9 mouse cellular contexts compared by ENCODE assay signal in the genomic region with DNA sequence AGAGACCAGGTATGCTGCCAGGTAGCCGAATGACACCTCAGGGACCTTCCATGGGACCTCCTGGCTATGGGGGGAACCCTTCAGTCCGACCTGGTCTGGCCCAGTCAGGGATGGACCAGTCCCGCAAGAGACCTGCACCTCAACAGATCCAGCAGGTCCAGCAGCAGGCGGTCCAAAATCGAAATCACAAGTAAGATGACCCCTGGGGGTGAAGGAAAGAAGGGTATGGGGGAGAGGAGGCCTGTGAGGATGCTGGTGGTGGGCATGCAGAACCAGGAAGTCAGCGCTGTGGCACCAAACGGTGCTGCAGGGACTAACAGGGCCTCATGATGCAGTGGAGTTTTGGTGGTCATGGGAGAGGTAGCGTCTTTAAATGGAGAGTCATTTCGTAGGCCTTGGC. TPM values are rescaled to one million over a fixed set of nuclear protein-coding genes. Genes with fewer than 3 reads are reported as not detected.
A peak's percentile ranks its signal among the peaks of the same experiment; 100 is the strongest.
DNase-seq lines count a peak whose midpoint lies in the region; ATAC-seq and TF ChIP-seq lines count a peak whose summit lies in the region.
"Had no signal": no experiment of that assay in that cellular context is flagged by ENCODE, and none has a peak within 500 bp of the region (broad histone marks: within the 10 kb centered on the region; RNA-seq: fewer than 3 reads in every experiment).

No protein-coding gene starts in this region.

- peaks cover 19% of the 10 kb centered on the region for H3K36me3 ChIP-seq in heart, embryonic 11.5 days (ENCODE audit: control insufficient read depth, insufficient read depth, low read length)
- H3K36me3 ChIP-seq in G1E (replicated peaks): peaks cover 44% of the 10 kb centered on the region
- peaks cover 19% of the 10 kb centered on the region for H3K36me3 ChIP-seq in heart, postnatal 0 days (replicated peaks; ENCODE audit: control insufficient read depth, insufficient read depth, low read length)
- H3K36me3 ChIP-seq in midbrain, embryonic 11.5 days (ENCODE audit: control insufficient read depth, insufficient read depth, low read length): peaks cover 14% of the 10 kb centered on the region

- H3K4me3 ChIP-seq in heart, embryonic 11.5 days (ENCODE audit: low read depth, low read length): peak overlapping the region; percentile 87
- peak overlapping the region; percentile 17; the same call in 1 of the 2 replicates for H3K4me3 ChIP-seq in G1E (ENCODE audit: low read depth, low read length)
- H3K4me3 ChIP-seq in heart, postnatal 0 days (ENCODE audit: low read depth, low read length): peak overlapping the region; percentile 96
- H3K4me3 ChIP-seq in midbrain, embryonic 11.5 days (ENCODE audit: low read depth, low read length): peak overlapping the region; percentile 92

- peak overlapping the region; percentile 98 for H3K9ac ChIP-seq in heart, embryonic 11.5 days (ENCODE audit: low read depth, low read length)
- peak overlapping the region; percentile 97 for H3K9ac ChIP-seq in heart, postnatal 0 days (replicated peaks; ENCODE audit: low read depth, low read length)
- peak overlapping the region; percentile 98 for H3K9ac ChIP-seq in midbrain, embryonic 11.5 days (ENCODE audit: low read length)

- H3K27ac ChIP-seq in heart, embryonic 11.5 days (ENCODE audit: low read depth, low read length): peak overlapping the region; percentile 98
- peak overlapping the region; percentile 99 for H3K27ac ChIP-seq in heart, postnatal 0 days (ENCODE audit: low read depth)
- H3K27ac ChIP-seq in midbrain, embryonic 11.5 days (ENCODE audit: low read depth, low read length): peak overlapping the region; percentile 54

- peaks cover 3% of the 10 kb centered on the region; the same call in 1 of the 2 replicates for H3K27me3 ChIP-seq in heart, embryonic 11.5 days (ENCODE audit: control insufficient read depth, insufficient read depth, low read length)
- no peaks in the 10 kb centered on the region for H3K27me3 ChIP-seq in G1E (ENCODE audit: insufficient read depth, low read length)
- H3K27me3 ChIP-seq in heart, postnatal 0 days (ENCODE audit: control insufficient read depth, insufficient read depth, low read length): no peaks in the 10 kb centered on the region
- H3K27me3 ChIP-seq in midbrain, embryonic 11.5 days (ENCODE audit: control insufficient read depth, insufficient read depth, low read length): no peaks in the 10 kb centered on the region
- H3K27me3 ChIP-seq: Patski had no signal

- H3K4me2 ChIP-seq in heart, embryonic 11.5 days: peak overlapping the region; percentile 82
- peak overlapping the region; percentile 70 for H3K4me2 ChIP-seq in heart, postnatal 0 days (ENCODE audit: low read depth, low read length)
- peak overlapping the region; percentile 84 for H3K4me2 ChIP-seq in midbrain, embryonic 11.5 days

- WGBS in heart, embryonic 11.5 days (ENCODE audit: insufficient replicate concordance): 65% methylated on average over 9 of the region's 9 CpGs
- WGBS in heart, postnatal 0 days: 67% methylated on average over 9 of the region's 9 CpGs
- 63% methylated on average over 9 of the region's 9 CpGs for WGBS in midbrain, embryonic 11.5 days

- no peak for TF ChIP-seq EP300 in heart, postnatal 0 days (IDR thresholded peaks at IDR 0.05; ENCODE audit: low read depth)

- peaks cover 41% of the 10 kb centered on the region for H3K4me1 ChIP-seq in heart, embryonic 11.5 days (ENCODE audit: control insufficient read depth, insufficient read depth, low read length)
- H3K4me1 ChIP-seq in G1E (ENCODE audit: insufficient read depth, low read depth, low read length): peaks cover 38% of the 10 kb centered on the region
- peaks cover 31% of the 10 kb centered on the region for H3K4me1 ChIP-seq in heart, postnatal 0 days (ENCODE audit: control insufficient read depth, insufficient read depth)
- H3K4me1 ChIP-seq in midbrain, embryonic 11.5 days (ENCODE audit: control insufficient read depth, insufficient read depth, low read length): peaks cover 26% of the 10 kb centered on the region

- intact Hi-C loops in heart, postnatal 36 days (cut with DNase I): loop anchor here (2.0 kb wide), 1 partner anchor 22 kb away; a partner anchor contains a TSS
- intact Hi-C loops in left cerebral cortex, postnatal 36 days (cut with DNase I): loop anchor here (2.0 kb wide), 1 partner anchor 14 kb away; a partner anchor contains a TSS

- TF ChIP-seq CTCF in G1E (IDR thresholded peaks at IDR 0.05; ENCODE audit: low read depth, low read length): no peak
- no peak for TF ChIP-seq CTCF in heart, postnatal 0 days (IDR thresholded peaks at IDR 0.05; ENCODE audit: low read depth)

- no peaks in the 10 kb centered on the region for H3K9me3 ChIP-seq in heart, embryonic 11.5 days (replicated peaks; ENCODE audit: control insufficient read depth, low read length)
- peaks cover 5% of the 10 kb centered on the region; the same call in 1 of the 2 replicates for H3K9me3 ChIP-seq in G1E (replicated peaks)
- no peaks in the 10 kb centered on the region for H3K9me3 ChIP-seq in heart, postnatal 0 days (replicated peaks; ENCODE audit: control insufficient read depth, low read length)
- H3K9me3 ChIP-seq in midbrain, embryonic 11.5 days (ENCODE audit: control insufficient read depth, low read length): no peaks in the 10 kb centered on the region

- DNase-seq in heart, postnatal 36 days: no peak
- no peak for DNase-seq in G1E (ENCODE audit: low spot score)
- DNase-seq in heart, postnatal 0 days (ENCODE audit: low spot score): no peak
- DNase-seq in midbrain, embryonic 11.5 days (ENCODE audit: low spot score, missing footprints): no peak
- no peak for DNase-seq in ovary, postnatal 36 days (ENCODE audit: low spot score)
- no peak for DNase-seq in left cerebral cortex, postnatal 36 days (ENCODE audit: low spot score in 2 of 2)
- DNase-seq in thymus, postnatal 14 days: no peak

- ATAC-seq in heart, embryonic 11.5 days (replicated peaks; ENCODE audit: insufficient number of reproducible peaks, low FRiP score, low TSS enrichment): no peak
- ATAC-seq in G1E (ENCODE audit: extremely low read depth, insufficient number of reproducible peaks, low FRiP score, poor library complexity, severe bottlenecking): no peak
- ATAC-seq in heart, postnatal 0 days (ENCODE audit: insufficient read depth, low read depth): no peak
- ATAC-seq in midbrain, embryonic 11.5 days (ENCODE audit: low FRiP score): no peak

RNA-seq across cellular contexts. Expression of a gene that starts 1.2 kb away (rescaled TPM):
- 24.8 and 26.6 TPM in 2 replicates for polyA plus RNA-seq in heart, embryonic 11.5 days (2014; fragmentation: Nextera tagmentation; extraction: Ambion mirVana)
- total RNA-seq in heart, postnatal 36 days (2021): 10 to 100 TPM; 18.7 to 22.1 TPM
- total RNA-seq in G1E (2014; fragmentation: Nextera tagmentation) (43.3 and 50.9 TPM in 2 replicates), G1E (2017) (11.4 and 12.0 TPM in 2 replicates)
- polyA plus RNA-seq in G1E (2012): 45.3 and 69.1 TPM in 2 replicates
- total RNA-seq in heart, postnatal 0 days (2014; rRNA removed; ENCODE audit: low replicate concordance): 28.4 and 35.7 TPM in 2 replicates
- polyA plus RNA-seq in heart, postnatal 0 days (2015; fragmentation: Nextera tagmentation; extraction: Ambion mirVana): 16.8 and 20.0 TPM in 2 replicates
- 111 and 113 TPM in 2 replicates for polyA plus RNA-seq in midbrain, embryonic 11.5 days (2014; fragmentation: Nextera tagmentation; extraction: Ambion mirVana)
- 100 to 1,000 TPM; 159 to 164 TPM for total RNA-seq in left cerebral cortex, postnatal 36 days (2021)

RNA-seq across cellular contexts. Expression of a gene that starts 2.2 kb away (rescaled TPM):
- polyA plus RNA-seq in heart, embryonic 11.5 days (2014; fragmentation: Nextera tagmentation; extraction: Ambion mirVana): not detected in 2 replicates
- total RNA-seq in heart, postnatal 36 days (2021): 1 to 10 TPM; 1.8 to 2.4 TPM
- total RNA-seq in G1E (2014; fragmentation: Nextera tagmentation) (not detected in 2 replicates), G1E (2017) (0.98 TPM in 1 of 2 replicates, not detected in the other)
- polyA plus RNA-seq in G1E (2012): 2.3 and 4.1 TPM in 2 replicates
- total RNA-seq in heart, postnatal 0 days (2014; rRNA removed; ENCODE audit: low replicate concordance): not detected in 2 replicates
- not detected in 2 replicates for polyA plus RNA-seq in heart, postnatal 0 days (2015; fragmentation: Nextera tagmentation; extraction: Ambion mirVana)
- not detected in 2 replicates for polyA plus RNA-seq in midbrain, embryonic 11.5 days (2014; fragmentation: Nextera tagmentation; extraction: Ambion mirVana)
- 10 to 100 TPM in 1 of 2 experiments, 1 to 10 TPM in 1; 9.2 to 10.4 TPM for total RNA-seq in left cerebral cortex, postnatal 36 days (2021)
- polyA plus RNA-seq: Patski had no signal

RNA-seq across cellular contexts. Expression of a gene that starts 14.2 kb away (rescaled TPM):
- 0.62 and 0.63 TPM in 2 replicates for polyA plus RNA-seq in heart, embryonic 11.5 days (2014; fragmentation: Nextera tagmentation; extraction: Ambion mirVana)
- 10 to 100 TPM; 61.0 to 62.5 TPM for total RNA-seq in heart, postnatal 36 days (2021)
- total RNA-seq in G1E (2014; fragmentation: Nextera tagmentation) (not detected in 2 replicates), G1E (2017) (0.06 TPM in 1 of 2 replicates, not detected in the other)
- not detected in 2 replicates for polyA plus RNA-seq in G1E (2012)
- total RNA-seq in heart, postnatal 0 days (2014; rRNA removed; ENCODE audit: low replicate concordance): 8.7 and 16.4 TPM in 2 replicates
- polyA plus RNA-seq in heart, postnatal 0 days (2015; fragmentation: Nextera tagmentation; extraction: Ambion mirVana): 9.0 and 9.9 TPM in 2 replicates
- 0.14 and 0.18 TPM in 2 replicates for polyA plus RNA-seq in midbrain, embryonic 11.5 days (2014; fragmentation: Nextera tagmentation; extraction: Ambion mirVana)
- total RNA-seq in left cerebral cortex, postnatal 36 days (2021): 100 to 1,000 TPM in 1 of 2 experiments, 10 to 100 TPM in 1; 89.9 to 104 TPM

RNA-seq across cellular contexts. Expression of a gene that starts 22.3 kb away (rescaled TPM):
- polyA plus RNA-seq in heart, embryonic 11.5 days (2014; fragmentation: Nextera tagmentation; extraction: Ambion mirVana): 176 and 187 TPM in 2 replicates
- total RNA-seq in heart, postnatal 36 days (2021): 100 to 1,000 TPM; 218 to 222 TPM
- 40.8 and 46.1 TPM in 2 replicates for total RNA-seq in G1E (2014; fragmentation: Nextera tagmentation)
- 44.1 and 48.8 TPM in 2 replicates for total RNA-seq in G1E (2017)
- polyA plus RNA-seq in G1E (2012): 108 and 115 TPM in 2 replicates
- total RNA-seq in heart, postnatal 0 days (2014; rRNA removed; ENCODE audit: low replicate concordance): 94.2 and 195 TPM in 2 replicates
- polyA plus RNA-seq in heart, postnatal 0 days (2015; fragmentation: Nextera tagmentation; extraction: Ambion mirVana): 341 and 358 TPM in 2 replicates
- polyA plus RNA-seq in midbrain, embryonic 11.5 days (2014; fragmentation: Nextera tagmentation; extraction: Ambion mirVana): 135 and 140 TPM in 2 replicates
- total RNA-seq in left cerebral cortex, postnatal 36 days (2021): 100 to 1,000 TPM; 112 to 121 TPM

RNA-seq across cellular contexts. Expression of a gene that starts 32.9 kb away (rescaled TPM):
- 1.8 and 2.1 TPM in 2 replicates for polyA plus RNA-seq in heart, embryonic 11.5 days (2014; fragmentation: Nextera tagmentation; extraction: Ambion mirVana)
- total RNA-seq in heart, postnatal 36 days (2021): under 1 TPM; 0.22 to 0.35 TPM
- total RNA-seq in G1E (2014; fragmentation: Nextera tagmentation) (not detected in 2 replicates), G1E (2017) (0.22 and 0.41 TPM in 2 replicates)
- not detected in 2 replicates for polyA plus RNA-seq in G1E (2012)
- 0.11 and 0.93 TPM in 2 replicates for total RNA-seq in heart, postnatal 0 days (2014; rRNA removed; ENCODE audit: low replicate concordance)
- 1.1 and 1.3 TPM in 2 replicates for polyA plus RNA-seq in heart, postnatal 0 days (2015; fragmentation: Nextera tagmentation; extraction: Ambion mirVana)
- 10.5 and 11.4 TPM in 2 replicates for polyA plus RNA-seq in midbrain, embryonic 11.5 days (2014; fragmentation: Nextera tagmentation; extraction: Ambion mirVana)
- total RNA-seq in left cerebral cortex, postnatal 36 days (2021): 10 to 100 TPM; 59.1 to 79.8 TPM

Comparison
In these comparisons a context has a peak if more than half of its experiments do, and no peak if none do; other contexts are left out.
1. H3K4me3 ChIP-seq: peak in every context shown above with its lines; median percentile 96 in heart, postnatal 0 days; 92 in midbrain, embryonic 11.5 days; 87 in heart, embryonic 11.5 days; 17 in G1E.